Mouse (Mus musculus) fibroblast of lung, adult 2 months (primary cell): Measurements from ENCODE around the gene 1700020L24Rik.

Experiments
- DNase-seq: peaks from one replicate; pipeline ENCODE4 v3.0.0-alpha.2; 2011; ENCODE audit warnings: low read depth

The 1700020L24Rik gene

GRCm38 (mm10) chr11:83441235-83441634 is 3.8 kb downstream of the 1700020L24Rik start:
- DNase-seq: no peak

DNA sequence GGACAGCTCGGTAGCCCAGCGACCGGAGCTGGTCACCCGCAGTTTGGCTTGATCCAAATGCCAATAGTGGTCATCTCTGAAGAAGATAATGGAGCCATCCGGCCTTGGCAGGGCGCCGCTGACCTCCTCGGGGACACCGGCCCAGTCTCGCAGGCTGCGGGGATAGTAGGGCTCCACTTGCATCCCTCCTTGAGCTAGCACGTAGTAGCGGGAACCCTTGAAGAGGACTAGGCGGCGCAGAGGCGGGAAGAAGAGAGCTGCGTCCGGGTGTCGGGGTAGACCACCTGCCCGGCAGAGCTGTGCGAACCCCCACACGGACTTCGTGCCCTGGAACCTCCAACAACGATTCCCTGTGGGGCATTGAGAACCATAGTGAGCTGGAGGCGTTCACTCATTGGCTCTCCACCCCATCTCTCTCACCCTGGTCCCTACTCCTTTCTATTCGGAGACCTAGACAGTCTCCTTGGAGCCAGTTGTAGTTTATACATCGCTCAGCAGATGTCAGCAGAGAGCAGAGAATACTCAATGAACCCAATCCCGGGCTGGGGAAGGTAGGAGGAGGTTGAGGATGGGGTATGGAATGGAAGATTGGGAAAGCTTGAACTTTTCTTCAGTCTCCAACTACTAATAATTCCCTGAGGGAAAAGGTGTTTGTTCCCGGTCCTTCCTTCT is 5.3 kb downstream of the 1700020L24Rik start:
- DNase-seq: no peak

DNA sequence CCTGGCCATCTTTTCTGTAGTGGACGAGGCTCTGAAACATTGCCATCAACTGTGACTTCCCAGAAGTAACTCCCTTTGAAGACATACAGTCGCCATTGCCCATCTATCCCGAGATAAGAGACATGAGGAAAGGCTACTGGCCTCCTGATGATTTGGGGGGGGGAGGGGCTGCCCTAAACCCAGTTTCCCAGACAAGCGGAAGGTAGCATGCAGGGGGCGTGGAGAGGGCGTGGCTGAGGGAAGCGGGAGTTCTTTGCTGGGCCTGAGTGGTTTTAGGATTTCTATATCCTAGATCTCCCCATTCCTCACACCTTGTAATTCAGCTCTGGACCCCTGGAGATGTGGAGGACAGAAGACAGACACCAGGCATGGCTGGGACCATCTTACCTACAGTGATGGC is 6.3 kb downstream of the 1700020L24Rik start:
- no peak for DNase-seq

- DNase-seq: no peak
Measured at GRCm38 (mm10) chr11:83445001-83445400, 7.5 kb downstream of the 1700020L24Rik start.

DNA sequence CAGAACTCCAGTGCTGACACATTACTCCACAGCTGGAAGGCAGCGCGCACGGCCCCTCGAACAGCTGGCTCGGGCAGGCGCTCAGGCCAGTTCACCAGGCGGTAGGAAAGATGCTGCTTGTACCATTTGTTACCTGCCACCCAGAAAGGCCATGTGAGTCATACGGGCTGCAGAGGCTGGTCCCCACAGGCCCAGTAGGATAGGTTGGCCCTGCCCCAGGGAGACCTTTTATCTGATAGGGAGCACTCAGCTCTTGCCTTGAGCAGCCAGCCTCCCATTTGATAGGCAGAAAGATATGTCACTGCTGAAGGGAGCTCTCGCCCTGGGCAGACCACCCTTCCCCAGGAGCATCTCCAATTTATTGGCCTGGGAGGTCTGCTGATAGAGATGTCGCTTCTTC is 10.1 kb downstream of the 1700020L24Rik start:
- no peak for DNase-seq

DNA sequence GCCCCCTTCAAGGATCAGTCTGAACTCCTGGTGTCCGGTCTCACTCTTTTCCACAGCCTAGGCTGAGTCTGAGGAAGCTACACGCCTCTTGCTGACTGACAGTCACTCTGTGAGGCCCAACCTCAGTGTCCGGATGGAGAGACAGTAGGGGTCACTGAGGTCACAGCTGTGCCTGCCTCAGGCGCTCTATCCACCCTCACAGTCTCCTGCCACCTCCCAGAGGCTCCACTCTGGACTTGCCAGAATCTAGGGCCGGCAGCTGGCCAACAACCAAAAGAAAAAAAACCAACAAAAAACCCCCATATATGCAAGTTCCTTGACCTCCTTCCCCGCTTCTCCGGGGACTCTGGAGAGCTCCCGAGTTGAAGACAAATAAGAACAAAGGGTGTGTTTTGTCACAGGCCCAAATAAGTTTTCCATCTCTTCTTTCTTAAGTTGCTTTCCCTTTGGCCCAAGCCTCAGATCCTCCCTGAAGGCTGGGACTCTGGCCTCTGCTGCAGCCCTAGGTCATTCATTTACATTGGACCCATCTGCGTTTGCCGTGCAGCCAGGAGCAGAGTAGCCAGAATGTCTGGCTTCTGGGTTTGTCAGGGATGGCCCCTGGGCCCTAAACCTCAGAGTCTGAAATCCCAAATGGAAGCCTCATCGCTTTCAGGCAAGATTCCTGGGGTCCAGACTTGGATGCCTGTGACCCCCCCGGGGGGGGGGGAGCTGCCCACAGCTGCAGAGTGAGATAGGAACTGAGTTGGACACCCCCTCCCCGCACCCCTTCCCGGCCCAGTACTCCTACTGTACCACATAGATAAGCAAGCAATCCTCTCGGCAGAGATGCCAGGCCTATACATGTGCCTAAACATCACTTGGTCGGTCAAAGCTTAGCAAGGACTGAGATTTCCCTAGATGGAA is 10.8 kb downstream of the 1700020L24Rik start:
- no peak for DNase-seq

- DNase-seq: no peak
Measured at GRCm38 (mm10) chr11:83448927-83449236, 11.4 kb downstream of the 1700020L24Rik start.

GRCm38 (mm10) chr11:83449298-83449697 is 11.8 kb downstream of the 1700020L24Rik start:
- DNase-seq: no peak

DNA sequence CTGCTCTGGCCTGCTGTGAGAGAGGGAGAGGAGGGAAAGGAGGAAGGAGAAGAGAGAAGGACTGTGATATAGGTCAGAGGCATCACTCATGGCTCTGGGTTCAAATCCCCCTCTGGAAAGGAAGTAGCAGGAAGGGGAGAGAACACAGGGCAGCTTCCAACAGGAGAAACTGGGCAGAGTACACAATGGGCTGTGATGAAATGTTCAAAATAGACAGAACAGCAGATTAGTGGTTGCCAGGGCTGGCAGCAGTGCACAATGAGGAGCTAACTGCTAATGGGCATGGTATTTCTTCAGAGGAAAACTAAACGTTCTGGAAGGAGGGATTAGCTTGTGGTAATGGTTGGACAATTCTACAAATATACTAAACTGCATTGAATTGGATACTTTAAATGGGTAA is 13.1 kb downstream of the 1700020L24Rik start:
- no peak for DNase-seq

DNA sequence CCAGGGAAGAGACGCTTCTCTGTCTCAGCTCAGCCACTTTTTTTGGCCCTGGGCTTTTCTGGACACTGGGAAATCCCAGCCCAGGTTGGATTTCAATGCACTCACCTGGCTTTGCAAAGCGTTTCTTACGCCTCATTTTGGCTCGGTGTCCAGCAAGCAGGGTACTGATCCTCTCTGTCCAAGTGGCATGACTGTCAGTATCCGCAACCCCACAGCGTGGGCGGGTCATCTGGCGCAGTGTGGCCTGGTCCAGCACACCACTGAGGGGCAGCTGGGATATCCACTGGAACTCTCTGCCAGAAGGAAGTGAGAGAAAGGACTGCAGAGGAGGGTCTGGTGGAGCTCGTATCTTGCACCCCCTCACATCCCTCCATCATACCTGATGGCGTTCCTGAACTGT is 13.8 kb downstream of the 1700020L24Rik start:
- DNase-seq: no peak

- DNase-seq: no peak
Measured at GRCm38 (mm10) chr11:83454548-83454947, 17.1 kb downstream of the 1700020L24Rik start.

- no peak for DNase-seq
Measured at GRCm38 (mm10) chr11:83455608-83456007, 18.1 kb downstream of the 1700020L24Rik start.

- DNase-seq: no peak
Measured at GRCm38 (mm10) chr11:83457257-83457656, 19.8 kb downstream of the 1700020L24Rik start.

DNA sequence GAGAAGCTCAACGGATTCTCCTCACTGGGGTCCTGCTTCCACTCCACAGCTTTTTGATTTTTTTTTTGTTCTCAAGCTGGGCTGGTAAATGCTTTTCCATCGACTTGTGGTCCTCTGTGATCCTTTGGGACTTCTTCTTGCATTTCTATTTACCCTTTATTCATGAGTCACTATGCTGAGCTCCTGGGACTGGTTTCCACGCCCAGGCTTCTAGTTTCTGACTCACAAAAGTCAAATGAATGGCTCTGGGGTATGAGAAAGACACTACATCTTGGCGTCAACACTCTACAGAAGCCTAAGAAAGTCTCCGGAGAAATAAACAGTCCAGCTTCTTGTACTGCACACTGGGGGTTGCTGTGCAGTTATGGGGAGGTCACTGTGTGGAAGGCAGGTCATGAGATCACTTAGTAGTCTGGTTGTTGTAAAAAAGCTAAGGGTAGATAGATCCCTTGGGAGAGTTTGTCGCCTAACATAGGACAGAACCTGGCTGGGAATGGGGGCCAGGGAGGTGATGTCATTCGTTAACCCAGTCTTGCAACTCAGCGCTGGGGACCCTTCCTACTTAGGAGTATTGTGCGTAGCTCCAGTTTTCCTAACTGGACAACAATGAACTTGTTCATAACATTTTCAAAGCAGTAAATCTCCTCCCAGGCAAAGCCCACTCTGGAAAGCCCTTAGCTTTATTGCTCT is 20.6 kb downstream of the 1700020L24Rik start:
- DNase-seq: peak; percentile 93

- no peak for DNase-seq
Measured at GRCm38 (mm10) chr11:83461462-83462027, 24.1 kb downstream of the 1700020L24Rik start.

GRCm38 (mm10) chr11:83462711-83463244 is 25.3 kb downstream of the 1700020L24Rik start, which contains the start of gene Mmp28:
Mmp28 (minus strand) TSS chr11:83463071.
- DNase-seq: no peak

GRCm38 (mm10) chr11:83465976-83466375 is 28.5 kb downstream of the 1700020L24Rik start:
- peak; percentile 58 for DNase-seq

DNA sequence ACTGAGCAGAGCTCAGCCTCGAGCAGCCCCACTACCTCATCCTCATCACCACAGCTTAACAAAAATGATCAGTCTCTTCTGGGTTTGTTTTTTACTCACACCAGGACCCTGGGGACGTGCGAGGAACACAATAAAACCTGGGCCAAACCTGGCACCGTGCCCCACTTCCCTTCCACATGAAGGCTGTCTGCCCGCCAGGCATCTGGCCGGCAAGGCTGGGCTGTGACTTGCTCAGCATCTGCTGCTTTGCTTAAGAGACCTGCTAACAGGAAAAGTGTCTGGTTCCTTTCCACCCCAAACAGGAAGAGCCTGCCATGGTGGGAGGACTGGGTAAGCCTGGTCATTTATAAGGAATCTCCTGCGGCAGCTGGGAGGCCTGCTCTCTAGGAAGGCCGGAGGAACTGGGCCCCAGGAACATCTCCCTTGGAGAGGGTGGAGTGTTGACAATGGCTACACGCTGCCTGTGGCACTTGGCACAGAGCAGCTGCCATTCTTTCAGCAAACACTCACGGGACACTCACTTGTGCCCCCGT is 29.7 kb downstream of the 1700020L24Rik start:
- peak; percentile 41 for DNase-seq

DNA sequence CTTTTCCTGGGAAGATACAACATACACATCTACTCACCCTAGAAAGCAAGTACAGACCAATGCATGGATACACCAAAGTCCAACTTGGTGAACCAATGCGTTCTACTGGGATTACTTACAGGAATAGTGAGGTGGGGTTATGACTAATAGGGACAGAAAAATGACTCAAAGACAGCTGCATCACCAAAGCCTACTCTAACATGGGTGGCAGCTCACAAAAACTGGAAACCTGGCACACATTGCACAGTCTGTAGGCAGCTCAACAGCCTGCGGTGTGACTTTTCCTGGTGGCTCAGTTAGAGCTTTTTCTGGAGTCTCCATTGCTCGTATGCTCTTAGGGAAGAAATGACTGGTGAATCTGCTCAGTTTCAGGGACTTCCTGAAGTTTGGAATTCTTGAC is 31.3 kb downstream of the 1700020L24Rik start:
- no peak for DNase-seq

DNA sequence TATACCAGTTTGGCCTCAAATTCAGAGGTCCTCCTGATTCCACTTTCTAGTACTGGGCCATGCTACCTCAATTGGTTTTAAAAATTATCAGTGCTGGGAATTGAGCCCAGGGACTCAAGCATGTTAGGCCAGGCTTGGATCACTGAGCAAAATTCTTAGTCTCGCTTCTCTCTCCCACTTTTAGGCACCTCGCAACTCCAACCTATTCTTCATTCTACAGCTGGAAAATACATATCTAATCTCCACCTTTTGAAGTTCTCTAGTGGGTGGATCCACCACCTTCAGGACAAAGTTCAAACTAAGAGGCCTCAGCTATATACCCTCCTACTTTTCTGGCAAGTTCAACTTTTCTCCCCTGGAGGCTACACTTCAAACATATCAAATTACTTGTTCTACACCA is 34.3 kb downstream of the 1700020L24Rik start:
- no peak for DNase-seq

DNA sequence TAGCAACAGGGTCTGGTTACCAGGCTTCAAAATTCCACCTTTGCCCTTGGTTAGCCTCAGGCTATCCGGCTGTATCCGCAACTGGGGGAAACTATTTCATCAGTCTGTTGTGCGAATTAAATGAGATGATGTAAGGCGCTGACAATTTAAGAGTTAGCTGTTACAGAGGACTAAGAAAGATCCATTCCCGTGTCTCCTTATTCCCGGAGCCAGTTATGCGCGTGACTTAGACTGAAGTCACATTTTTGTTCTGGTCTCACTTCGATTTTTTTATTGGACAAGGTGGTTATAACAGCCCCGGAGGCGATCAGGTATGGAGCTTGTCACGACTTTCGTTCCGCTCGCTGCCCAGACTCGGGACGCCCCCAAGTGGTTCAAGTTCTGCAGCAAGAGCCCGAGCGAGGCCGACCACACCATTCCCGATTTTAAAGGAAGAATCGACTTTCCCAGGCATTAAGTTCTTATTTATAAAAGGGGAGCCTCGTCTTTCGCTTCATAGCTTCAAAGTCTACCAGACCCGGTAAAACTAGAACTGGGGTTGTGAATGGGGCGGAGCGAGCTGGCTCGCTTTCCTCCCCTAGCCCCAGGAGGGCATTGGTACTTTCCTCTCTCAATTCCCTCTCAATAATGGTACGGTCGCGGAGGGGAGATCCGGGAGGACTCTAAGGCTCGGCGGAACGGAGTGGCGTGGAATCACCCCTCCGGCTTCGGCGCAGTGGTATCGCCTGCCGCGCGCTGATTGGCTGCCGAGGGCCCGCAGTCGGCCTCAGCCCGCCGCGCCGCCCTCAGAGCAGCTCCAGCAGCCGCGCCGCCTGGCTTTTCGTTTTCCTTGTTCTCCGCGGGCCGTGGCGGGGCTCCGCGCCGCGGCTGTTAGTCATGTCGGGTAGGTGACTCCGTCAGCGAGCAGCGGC is 35.1 kb downstream of the 1700020L24Rik start, which contains the start of gene Taf15:
Gene Taf15, plus strand, starts transcription at position 763 of the 911 bp plus-strand sequence.
- peak; percentile 96 for DNase-seq
